Mouse (Mus musculus): ENCODE results near the gene Gpr153. TPM values are rescaled to one million over a fixed set of nuclear protein-coding genes. Genes with fewer than 3 reads are reported as not detected.
"Not testable (repeated sequence)": the region's sequence is repeated elsewhere in the genome, so short reads cannot be mapped to it uniquely, and the experiment has no call there.

The Gpr153 gene
- total RNA-seq (2021), result 10 to 100 TPM; 28.6 to 31.1 TPM

DNA sequence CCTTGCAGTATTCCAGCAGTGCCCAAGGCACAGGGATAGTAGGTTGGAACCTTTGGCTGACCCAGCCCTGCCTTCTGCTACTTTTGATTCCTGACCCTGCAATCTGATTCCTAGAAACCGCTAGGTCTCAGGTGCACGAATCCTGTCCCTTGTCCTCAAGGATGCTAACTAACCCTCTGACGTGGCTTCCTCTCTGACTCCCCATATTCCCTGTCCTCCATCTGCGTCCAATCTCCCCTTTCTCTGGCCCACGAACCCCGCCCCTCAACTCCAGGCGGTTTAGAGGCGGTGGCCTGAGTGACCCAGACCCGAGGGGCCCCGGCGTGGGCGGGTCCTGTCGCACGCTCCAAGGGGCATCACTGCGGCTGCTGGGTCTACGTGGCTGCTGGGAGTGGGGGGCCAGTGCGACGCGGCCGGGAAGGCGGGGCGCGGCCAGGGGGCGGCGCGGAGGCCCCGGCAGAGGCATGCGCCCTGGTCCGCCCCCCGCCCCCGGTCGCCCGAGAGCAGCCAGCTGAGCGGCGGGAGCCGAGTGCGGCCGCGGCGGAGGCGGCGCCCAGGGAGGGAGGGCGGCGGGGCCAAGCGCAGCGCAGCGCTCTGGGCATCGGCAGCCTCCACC lies at the start of gene Gpr153:
TSS of gene Gpr153 (plus strand) at position 612 of the 616 bp plus-strand sequence.
- no peak for DNase-seq
- intact Hi-C loops (cut with DNase I), result no loop called here

DNA sequence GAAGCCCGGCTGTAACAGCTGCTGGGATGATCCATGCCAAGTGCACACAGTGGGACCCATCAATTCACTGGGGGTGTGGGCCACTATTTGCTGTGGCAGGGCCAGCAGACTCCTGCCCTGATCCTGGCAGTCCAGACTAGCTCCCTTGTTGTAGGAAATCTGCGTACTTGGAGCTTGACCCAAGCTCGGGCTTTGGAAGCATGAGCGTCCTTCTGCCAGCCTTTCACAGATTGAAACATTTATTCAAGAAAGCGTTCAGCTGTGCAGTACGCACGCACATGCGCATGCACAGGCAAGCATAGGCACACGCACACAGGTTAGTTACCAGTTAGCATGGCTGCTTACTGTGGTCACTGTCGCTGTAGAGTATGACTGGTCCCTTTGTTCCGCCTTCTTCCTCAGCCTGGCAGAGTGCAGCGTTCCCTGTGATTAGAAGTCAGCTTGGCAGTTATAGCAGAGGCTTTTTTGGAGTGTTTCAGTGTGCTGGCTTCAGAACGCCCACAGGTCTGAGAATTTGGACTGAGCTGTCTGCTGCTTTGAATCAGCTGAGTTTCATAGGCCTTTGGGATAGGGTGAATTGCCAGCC lies 47.0 kb upstream of the Gpr153 start:
- intact Hi-C loops (cut with DNase I), result no loop called here
- DNase-seq, result peak; percentile 76

- no peak for DNase-seq
- intact Hi-C loops (cut with DNase I), result no loop called here
Observed at GRCm38 (mm10) chr4:152227749-152228527, 46.1 kb upstream of the Gpr153 start.

- DNase-seq; intact Hi-C loops (cut with DNase I): not testable (repeated sequence)
Observed at GRCm38 (mm10) chr4:152230331-152230730, 43.7 kb upstream of the Gpr153 start.

DNA sequence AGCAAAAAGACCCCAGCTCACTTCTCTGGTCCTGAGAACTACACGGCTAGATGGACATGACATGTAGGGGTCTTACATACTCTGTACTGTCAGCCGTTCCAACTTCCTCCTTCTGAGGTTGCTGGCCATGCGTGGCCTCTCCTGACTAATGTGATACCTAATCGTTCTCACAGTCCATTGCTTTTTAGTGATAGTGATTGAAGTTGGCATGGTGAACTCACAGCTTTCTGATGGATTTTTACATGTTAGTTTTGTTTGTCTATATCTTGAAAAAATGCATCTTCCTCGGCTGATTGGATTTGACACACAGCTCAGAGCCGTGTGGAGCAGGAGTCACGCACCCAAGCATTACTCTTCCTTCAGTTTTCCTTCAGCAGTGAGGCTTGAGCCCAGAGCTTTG lies 42.7 kb upstream of the Gpr153 start:
- intact Hi-C loops (cut with DNase I), result no loop called here
- DNase-seq, result no peak

GRCm38 (mm10) chr4:152232411-152232903 lies 41.6 kb upstream of the Gpr153 start:
- no peak for DNase-seq
- intact Hi-C loops (cut with DNase I), result no loop called here

- intact Hi-C loops (cut with DNase I), result no loop called here
Observed at GRCm38 (mm10) chr4:152239974-152240373, 34.1 kb upstream of the Gpr153 start.

DNA sequence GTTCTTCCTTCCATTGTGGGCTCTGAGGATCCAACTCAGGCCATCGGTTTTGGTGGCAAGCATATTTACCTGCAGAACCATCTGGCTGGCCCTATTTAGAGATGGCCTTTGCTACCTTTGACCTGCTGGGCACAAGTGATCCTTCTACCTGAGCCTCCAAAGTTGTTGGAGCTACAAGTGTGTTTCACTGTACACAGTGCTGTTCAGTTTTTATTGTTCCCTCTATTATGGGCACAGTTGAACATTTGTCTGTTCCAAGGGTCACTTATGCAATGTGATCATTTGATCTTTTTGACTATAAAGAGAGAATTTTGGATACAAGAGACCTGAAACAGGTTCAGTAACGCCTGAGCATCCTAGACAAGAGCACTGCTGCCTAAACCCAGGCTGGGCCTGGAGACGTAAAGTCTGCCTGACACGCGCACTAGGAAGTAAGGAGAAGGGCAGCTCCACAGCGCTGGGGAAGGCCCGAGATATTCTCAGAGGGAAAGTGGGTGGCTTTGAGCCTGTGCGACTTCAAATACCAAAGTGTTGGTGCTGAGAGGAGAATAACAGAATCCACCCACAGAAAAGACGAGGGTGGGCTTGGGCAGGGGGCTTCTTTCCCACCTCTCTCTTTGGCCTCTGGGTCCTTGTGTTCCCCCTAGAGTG lies 30.7 kb upstream of the Gpr153 start:
- intact Hi-C loops (cut with DNase I), result no loop called here
- no peak for DNase-seq

More at GRCm38 (mm10) chr4:152239974-152240373, 34.1 kb upstream of the Gpr153 start:
- no peak for DNase-seq

DNA sequence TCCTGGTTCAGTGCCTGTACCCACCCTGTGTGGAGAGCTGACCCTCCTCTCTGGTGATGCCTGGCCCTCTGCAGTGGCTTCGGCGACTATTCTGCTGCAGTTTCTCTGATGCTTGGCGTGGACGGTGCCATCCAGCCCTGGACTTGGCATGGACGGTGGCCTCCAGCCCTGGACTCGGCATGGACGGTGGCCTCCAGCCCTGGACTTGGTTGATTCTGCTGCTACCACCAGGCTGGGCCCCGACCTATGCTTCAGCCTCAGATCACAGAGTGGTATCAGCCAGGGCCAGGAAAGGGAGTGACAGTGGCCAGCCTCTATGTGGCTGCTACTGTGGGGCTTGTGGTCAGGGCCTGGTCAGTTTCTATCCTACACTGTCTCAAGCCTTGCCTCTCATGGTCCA lies 30.1 kb upstream of the Gpr153 start:
- DNase-seq, result no peak
- intact Hi-C loops (cut with DNase I), result no loop called here

DNA sequence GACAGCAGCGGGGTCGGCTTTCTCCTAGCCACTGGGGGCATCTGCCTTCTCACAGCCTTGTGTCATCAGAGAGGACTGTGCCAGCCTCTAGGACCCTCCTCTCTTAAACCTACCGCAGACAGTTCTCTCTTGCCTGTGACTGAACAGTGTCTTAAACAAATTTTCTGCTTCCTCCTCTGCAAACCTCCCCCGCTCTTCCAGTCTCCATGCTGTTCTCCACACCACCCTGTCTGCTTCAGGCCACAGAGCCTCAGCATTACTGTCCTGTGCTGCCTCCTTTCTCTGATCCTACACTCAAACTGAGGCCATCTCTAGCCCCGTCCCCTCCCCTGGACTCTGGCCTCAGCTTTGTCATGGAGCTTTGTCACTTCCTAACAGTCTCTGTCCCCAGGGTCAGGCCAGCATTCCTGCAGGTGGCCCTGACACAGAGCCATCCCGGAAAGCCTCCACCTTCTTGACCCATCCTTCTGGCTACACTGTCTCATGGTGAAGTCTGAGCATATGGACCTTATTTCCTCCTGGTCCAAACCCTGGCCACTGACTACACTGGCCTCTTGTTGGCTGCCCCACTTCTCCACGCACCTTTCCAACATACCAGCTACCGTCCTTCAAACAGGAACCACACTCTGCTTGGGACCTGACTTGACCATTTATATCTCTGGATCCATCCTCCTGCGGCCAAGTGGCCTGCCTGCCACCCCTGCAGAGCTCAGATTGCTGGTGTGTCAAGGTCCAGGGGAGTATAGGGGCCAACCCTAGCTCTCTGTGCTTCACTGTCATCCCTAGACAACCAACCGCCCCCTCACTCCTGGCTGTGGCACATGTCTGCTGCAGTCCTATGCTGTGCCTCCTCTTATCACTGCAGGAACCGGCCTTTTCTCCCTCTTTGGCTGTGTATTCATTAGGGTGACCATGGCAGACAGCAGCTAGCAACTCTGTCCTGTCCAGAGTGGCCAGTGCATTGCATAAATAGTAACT lies 29.2 kb upstream of the Gpr153 start:
- intact Hi-C loops (cut with DNase I), result no loop called here

DNA sequence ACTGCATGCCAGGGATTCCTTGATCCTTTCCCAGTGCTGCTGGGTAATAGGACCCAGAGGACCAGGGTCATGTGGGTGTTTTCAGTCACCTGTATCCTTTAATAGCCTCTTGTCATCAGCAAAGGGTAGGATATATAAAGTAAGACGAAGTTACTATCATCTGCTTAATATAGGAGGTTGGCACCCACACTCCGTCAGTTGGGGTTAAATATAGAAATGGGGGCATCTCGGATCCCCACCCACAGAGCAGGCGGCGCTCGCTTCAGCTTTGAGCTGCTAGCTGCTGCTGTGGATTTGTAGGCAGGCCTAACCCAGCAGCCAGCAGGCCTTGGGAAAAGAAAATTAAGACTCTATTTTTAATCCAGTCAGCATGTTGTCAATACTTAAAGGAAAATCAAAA lies 28.0 kb upstream of the Gpr153 start:
- no peak for DNase-seq
- intact Hi-C loops (cut with DNase I), result no loop called here

More for the DNA sequence above, 29.2 kb upstream of the Gpr153 start:
- no peak for DNase-seq

- no peak for DNase-seq
- intact Hi-C loops (cut with DNase I), result no loop called here
Observed at GRCm38 (mm10) chr4:152247195-152247594, 26.8 kb upstream of the Gpr153 start.

DNA sequence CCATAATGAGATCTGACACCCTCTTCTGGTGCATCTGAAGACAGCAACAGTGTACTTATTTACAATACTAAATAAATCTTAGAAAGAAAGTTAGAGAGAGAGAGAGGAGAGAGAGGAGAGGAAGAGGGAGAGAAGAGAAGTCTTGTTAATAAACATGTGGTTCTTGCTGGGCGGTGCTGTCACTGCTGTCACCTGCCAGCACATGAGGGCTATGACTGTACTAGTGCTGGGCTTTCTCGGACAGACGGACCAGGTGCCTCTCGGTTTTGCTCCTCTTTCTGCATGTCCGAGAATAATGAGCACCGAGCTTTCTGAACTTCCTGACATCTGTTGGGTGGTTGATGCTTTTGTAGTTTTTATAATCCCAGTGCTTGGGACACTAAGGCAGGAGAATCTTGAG lies 23.4 kb upstream of the Gpr153 start:
- intact Hi-C loops (cut with DNase I), result no loop called here

DNA sequence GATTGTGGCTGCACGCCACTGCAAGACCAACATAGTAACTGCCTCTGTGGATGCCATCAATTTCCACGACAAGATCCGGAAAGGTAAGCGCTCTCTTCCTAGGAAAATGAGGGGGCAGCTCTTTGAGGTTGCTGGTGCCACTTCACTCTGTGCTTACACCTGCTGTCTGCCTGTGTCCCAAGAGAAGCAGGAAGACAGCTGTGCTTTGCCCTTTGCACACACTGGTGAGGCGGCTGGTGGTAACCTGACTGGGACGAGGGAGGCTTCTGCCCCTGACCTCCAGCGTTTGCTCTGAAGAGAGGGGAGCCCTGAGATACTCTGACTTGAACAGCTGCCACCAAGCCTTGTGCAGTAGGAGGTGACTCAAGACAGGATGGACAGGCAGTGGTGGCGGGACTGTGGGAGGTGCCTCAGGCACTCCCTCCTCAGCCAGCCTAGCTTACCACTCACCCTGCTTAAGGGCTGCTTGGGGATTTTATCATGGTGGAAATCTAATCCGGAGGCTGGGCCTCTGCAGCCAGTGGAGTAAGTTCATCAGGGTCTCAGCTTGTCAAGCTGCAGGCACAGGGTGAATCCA lies 20.8 kb upstream of the Gpr153 start:
- no peak for DNase-seq
- intact Hi-C loops (cut with DNase I), result no loop called here

More for the DNA sequence above, 23.4 kb upstream of the Gpr153 start:
- no peak for DNase-seq

DNA sequence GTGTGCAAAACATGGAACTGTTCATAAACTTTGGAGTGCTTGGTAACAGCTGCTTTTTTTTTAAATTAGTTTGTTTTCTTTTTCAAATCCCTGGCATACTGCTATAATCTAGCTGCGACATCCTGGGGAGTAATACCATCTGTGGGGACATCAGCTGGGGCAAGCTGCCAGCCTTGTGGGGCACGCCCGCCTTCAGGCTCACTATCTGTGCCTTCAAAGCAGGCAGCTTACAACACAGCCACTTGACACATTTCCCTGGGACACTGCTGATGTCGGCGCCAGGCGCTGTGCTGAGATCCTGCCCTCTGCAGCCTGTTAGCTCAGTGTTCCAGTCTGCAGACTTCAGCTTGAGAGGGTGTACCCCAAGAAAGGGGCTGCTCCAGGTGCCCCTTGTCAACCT lies 17.0 kb upstream of the Gpr153 start:
- peak; percentile 78 for DNase-seq
- intact Hi-C loops (cut with DNase I), result no loop called here

- intact Hi-C loops (cut with DNase I), result no loop called here
Observed at GRCm38 (mm10) chr4:152260451-152260850, 13.6 kb upstream of the Gpr153 start.

GRCm38 (mm10) chr4:152262187-152262586 lies 11.8 kb upstream of the Gpr153 start:
- DNase-seq, result no peak
- intact Hi-C loops (cut with DNase I), result no loop called here

More at GRCm38 (mm10) chr4:152260451-152260850, 13.6 kb upstream of the Gpr153 start:
- DNase-seq, result no peak

DNA sequence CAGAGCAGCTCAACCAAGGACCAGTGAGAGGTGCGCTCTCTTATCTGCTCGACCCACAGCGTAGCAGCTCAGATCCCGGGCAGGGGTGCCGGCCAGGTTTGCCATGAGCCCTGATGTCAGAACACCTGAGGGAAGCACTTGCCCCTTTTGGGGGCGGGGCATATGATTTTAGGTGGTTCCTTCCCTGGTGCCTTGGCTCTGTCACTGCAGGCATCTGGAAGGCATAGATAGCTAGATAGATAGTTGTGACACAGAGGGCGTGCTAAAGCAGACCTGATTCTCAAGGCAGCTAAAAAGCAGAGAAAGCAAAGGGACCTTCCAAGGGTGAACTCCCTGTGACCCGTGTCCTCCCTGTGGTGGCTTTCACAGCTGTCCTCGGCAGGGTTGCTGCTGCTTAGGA lies 10.9 kb upstream of the Gpr153 start:
- intact Hi-C loops (cut with DNase I), result no loop called here
- DNase-seq, result no peak

- no peak for DNase-seq
- intact Hi-C loops (cut with DNase I), result no loop called here
Observed at GRCm38 (mm10) chr4:152263512-152264176, 10.4 kb upstream of the Gpr153 start.

Measured in left cerebral cortex, postnatal 4 days (tissue).